Mouse (Mus musculus): ENCODE measurements around the gene Ace3.

Gene Ace3

GRCm38 (mm10) chr11:106045780-106046179 lies 51.3 kb downstream of the Ace3 start:
- DNase-seq = no peak

GRCm38 (mm10) chr11:106046584-106046983 lies 52.1 kb downstream of the Ace3 start:
- DNase-seq = no peak

- no peak for DNase-seq
Measured at GRCm38 (mm10) chr11:106053921-106054320, 59.4 kb downstream of the Ace3 start.

GRCm38 (mm10) chr11:106054600-106054999 lies 60.1 kb downstream of the Ace3 start:
- no peak for DNase-seq

Measured in thymus, postnatal 25 days (tissue).